Mouse (Mus musculus): ENCODE data around the gene Veph1. TPM values are rescaled to one million over a fixed set of nuclear protein-coding genes. Genes with fewer than 3 reads are reported as not detected.
"Not testable (repeated sequence)": the region's sequence is repeated elsewhere in the genome, so short reads cannot be mapped to it uniquely, and the experiment has no call there.

Gene Veph1
- polyA plus RNA-seq, 1 experiment from 2014 or later, result 0.75 TPM

- 83% methylated on average over 9 of the region's 9 CpGs for WGBS
These were observed 1.4 kb downstream of the Veph1 start for GRCm38 (mm10) chr3:66295236-66295635.

GRCm38 (mm10) chr3:66294729-66295128 lies 1.9 kb downstream of the Veph1 start:
- no peak for ATAC-seq (ENCODE audit: insufficient number of reproducible peaks, low FRiP score)
- Histone ChIP-seq H3K4me3 (no peak overlapping the region), H3K4me2 (no peak overlapping the region), H3K9me3 (replicated peaks) (0 out of 2 replicates have a peak, but pooled peaks cover 4% of the 10 kb centered on the region), H3K4me1 (replicated peaks) (peaks cover 10% of the 10 kb centered on the region; the same call in 1 of the 2 replicates), H3K9ac (no peak overlapping the region), H3K36me3 (no peaks in the 10 kb centered on the region), H3K27ac (ENCODE audit: poor library complexity, severe bottlenecking) (no peak overlapping the region), H3K27me3 (replicated peaks) (no peaks in the 10 kb centered on the region)
- 93% methylated on average over 3 of the region's 3 CpGs for WGBS

More at GRCm38 (mm10) chr3:66295236-66295635, 1.4 kb downstream of the Veph1 start:
- no peaks in the 10 kb centered on the region for H3K27me3 ChIP-seq (replicated peaks)
- no peaks in the 10 kb centered on the region for H3K36me3 ChIP-seq
- ATAC-seq (ENCODE audit: insufficient number of reproducible peaks, low FRiP score), result no peak
- no peak overlapping the region for H3K27ac ChIP-seq (ENCODE audit: poor library complexity, severe bottlenecking)
- peaks cover 10% of the 10 kb centered on the region; the same call in 1 of the 2 replicates for H3K4me1 ChIP-seq (replicated peaks)
- no peak overlapping the region for H3K4me3 ChIP-seq
- H3K9me3 ChIP-seq (replicated peaks), result 0 out of 2 replicates have a peak, but pooled peaks cover 4% of the 10 kb centered on the region
- no peak overlapping the region for H3K4me2 ChIP-seq
- H3K9ac ChIP-seq, result no peak overlapping the region

DNA sequence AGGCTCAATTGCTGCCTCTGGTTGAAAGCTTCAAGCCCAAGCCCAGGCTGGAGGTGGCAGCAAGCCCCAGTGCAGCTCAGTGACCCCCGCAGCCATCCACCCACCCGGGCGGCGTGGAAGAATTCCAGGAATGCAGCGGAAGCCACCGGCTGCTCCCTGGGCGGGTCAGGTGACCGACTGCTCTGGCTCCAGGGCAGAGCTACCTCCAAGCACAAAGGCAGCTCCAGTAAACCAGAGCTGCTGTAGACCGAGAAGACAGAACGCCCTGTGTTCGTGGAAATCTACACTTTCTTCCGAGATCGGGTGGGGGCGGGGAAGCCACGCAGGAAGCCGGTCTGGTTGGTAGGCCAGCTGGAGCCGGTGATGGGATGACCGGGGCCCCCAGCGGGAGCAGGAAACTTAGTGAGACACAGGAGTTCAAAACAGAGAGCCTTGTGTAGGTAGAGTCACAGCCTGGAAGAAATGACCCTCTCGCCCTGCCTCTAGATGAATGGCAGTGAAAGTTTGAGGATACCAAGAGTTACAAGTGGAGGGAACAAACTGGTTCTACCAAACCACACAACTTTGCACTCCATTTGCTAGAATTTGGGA lies 4.2 kb downstream of the Veph1 start:
- Histone ChIP-seq H3K4me1 (replicated peaks) (peaks cover 10% of the 10 kb centered on the region; the same call in 1 of the 2 replicates), H3K9me3 (replicated peaks) (0 out of 2 replicates have a peak, but pooled peaks cover 4% of the 10 kb centered on the region), H3K27ac (ENCODE audit: poor library complexity, severe bottlenecking) (peak overlapping the region; percentile 69), H3K4me2 (peak overlapping the region; percentile 74), H3K9ac (peak overlapping the region; percentile 69), H3K4me3 (peak overlapping the region; percentile 40), H3K36me3 (no peaks in the 10 kb centered on the region), H3K27me3 (replicated peaks) (no peaks in the 10 kb centered on the region)
- ATAC-seq (ENCODE audit: insufficient number of reproducible peaks, low FRiP score), result peak; percentile 90
- 3% methylated on average over 20 of the region's 20 CpGs for WGBS

GRCm38 (mm10) chr3:66263270-66263669 lies 33.4 kb downstream of the Veph1 start:
- H3K27me3 ChIP-seq (replicated peaks), result no peaks in the 10 kb centered on the region
- H3K27ac ChIP-seq (ENCODE audit: poor library complexity, severe bottlenecking), result no peak overlapping the region
- no peak overlapping the region for H3K4me2 ChIP-seq
- no peaks in the 10 kb centered on the region for H3K9me3 ChIP-seq (replicated peaks)
- no peaks in the 10 kb centered on the region for H3K4me1 ChIP-seq (replicated peaks)
- H3K9ac ChIP-seq, result no peak overlapping the region
- no peak overlapping the region for H3K4me3 ChIP-seq
- 79% methylated on average over 4 of the region's 4 CpGs for WGBS
- H3K36me3 ChIP-seq, result no peaks in the 10 kb centered on the region
- no peak for ATAC-seq (ENCODE audit: insufficient number of reproducible peaks, low FRiP score)

DNA sequence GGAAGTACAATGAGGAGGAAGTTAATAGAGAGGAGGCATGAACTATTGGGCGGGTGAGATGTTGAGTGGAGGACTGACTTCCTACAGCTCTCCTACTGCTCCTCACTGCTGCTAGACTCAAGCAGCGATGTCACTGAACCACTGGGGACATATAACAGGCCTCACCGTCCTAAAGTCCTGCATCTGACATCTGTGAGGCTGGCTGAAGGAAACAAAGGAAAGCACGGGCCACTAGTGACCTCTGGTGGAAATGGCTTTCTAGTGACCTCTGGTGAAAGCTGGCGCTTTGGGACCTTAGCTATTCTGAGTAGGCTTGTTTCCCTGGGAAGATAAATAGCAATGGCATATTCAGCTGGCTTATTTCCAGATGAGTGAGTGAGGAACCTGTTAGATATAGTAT lies 34.3 kb downstream of the Veph1 start:
- ATAC-seq (ENCODE audit: insufficient number of reproducible peaks, low FRiP score), result no peak
- H3K27me3 ChIP-seq (replicated peaks), result no peaks in the 10 kb centered on the region
- no peak overlapping the region for H3K4me2 ChIP-seq
- no peaks in the 10 kb centered on the region for H3K9me3 ChIP-seq (replicated peaks)
- H3K36me3 ChIP-seq, result no peaks in the 10 kb centered on the region
- 27% methylated on average over 5 of the region's 5 CpGs for WGBS
- no peak overlapping the region for H3K27ac ChIP-seq (ENCODE audit: poor library complexity, severe bottlenecking)
- H3K4me1 ChIP-seq (replicated peaks), result no peaks in the 10 kb centered on the region
- H3K4me3 ChIP-seq, result no peak overlapping the region
- no peak overlapping the region for H3K9ac ChIP-seq

DNA sequence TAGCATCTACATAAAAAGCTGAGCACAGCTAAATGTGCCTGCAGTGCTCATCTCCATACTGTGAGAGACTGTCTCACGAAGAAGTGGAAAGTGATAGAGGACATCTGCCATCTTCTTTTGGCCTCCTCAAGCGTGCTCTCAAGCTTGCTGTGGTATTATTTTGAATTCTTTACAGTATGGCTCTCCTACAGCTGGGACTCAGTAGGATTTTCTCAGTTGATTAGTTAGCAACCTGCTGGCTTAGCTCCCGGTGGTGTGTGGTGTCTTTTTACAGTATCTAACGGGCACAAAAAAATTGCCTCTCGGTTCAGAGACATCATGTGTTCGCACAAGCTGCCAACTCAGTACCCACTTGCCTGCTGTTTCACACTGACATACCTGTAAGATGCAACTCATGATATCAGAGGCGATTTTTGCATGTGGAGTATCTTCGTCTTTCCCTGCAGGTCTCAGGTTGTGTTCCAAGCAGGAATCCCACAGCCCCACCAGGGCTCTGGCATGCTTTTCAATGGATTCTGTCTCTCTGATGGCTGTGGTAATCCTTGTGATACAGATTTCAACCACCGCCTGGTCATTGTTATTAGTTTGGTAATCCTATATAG lies 42.0 kb downstream of the Veph1 start:
- Histone ChIP-seq H3K9ac (no peak overlapping the region), H3K27me3 (replicated peaks) (no peaks in the 10 kb centered on the region), H3K36me3 (no peaks in the 10 kb centered on the region), H3K4me1 (replicated peaks) (peaks cover 12% of the 10 kb centered on the region; the same call in 1 of the 2 replicates), H3K9me3 (replicated peaks) (no peaks in the 10 kb centered on the region), H3K4me2 (no peak overlapping the region), H3K27ac (ENCODE audit: poor library complexity, severe bottlenecking) (no peak overlapping the region), H3K4me3 (no peak overlapping the region)
- no peak for ATAC-seq (ENCODE audit: insufficient number of reproducible peaks, low FRiP score)
- WGBS, result 76% methylated on average over 9 of the region's 9 CpGs

DNA sequence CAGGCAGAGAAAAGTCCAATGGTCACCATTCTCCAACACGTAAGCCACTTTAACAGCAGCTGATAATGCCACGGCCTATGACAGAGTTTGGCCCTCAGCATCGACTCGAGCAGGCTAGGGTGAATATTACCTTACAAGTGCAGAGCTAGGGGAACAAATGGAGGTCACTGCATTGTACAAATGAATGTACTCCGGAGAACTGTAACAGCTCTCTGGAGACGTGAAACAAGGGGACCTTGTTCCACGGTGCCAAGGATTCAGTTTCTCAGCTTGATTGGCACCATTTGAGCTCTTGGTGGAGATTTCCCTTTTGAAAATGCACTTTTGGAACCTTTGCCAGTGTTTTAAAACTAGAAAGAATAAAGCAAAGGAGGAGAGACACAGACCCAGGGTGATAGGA lies 44.8 kb downstream of the Veph1 start:
- no peak for ATAC-seq (ENCODE audit: insufficient number of reproducible peaks, low FRiP score)
- H3K9me3 ChIP-seq (replicated peaks), result no peaks in the 10 kb centered on the region
- H3K4me3 ChIP-seq, result no peak overlapping the region
- no peaks in the 10 kb centered on the region for H3K27me3 ChIP-seq (replicated peaks)
- 39% methylated on average over 7 of the region's 7 CpGs for WGBS
- peaks cover 17% of the 10 kb centered on the region for H3K4me1 ChIP-seq (replicated peaks)
- H3K4me2 ChIP-seq, result peak overlapping the region; percentile 23; the same call in 1 of the 2 replicates
- 0 out of 2 replicates have a peak overlapping the region, but pooled peaks have one; percentile 11 for H3K27ac ChIP-seq (ENCODE audit: poor library complexity, severe bottlenecking)
- H3K36me3 ChIP-seq, result no peaks in the 10 kb centered on the region
- no peak overlapping the region for H3K9ac ChIP-seq

GRCm38 (mm10) chr3:66240476-66240875 lies 56.2 kb downstream of the Veph1 start:
- Histone ChIP-seq H3K9ac (no peak overlapping the region), H3K27ac (ENCODE audit: poor library complexity, severe bottlenecking) (no peak overlapping the region), H3K4me2 (no peak overlapping the region), H3K27me3 (replicated peaks) (no peaks in the 10 kb centered on the region), H3K36me3 (no peaks in the 10 kb centered on the region), H3K4me1 (replicated peaks) (no peaks in the 10 kb centered on the region), H3K9me3 (replicated peaks) (no peaks in the 10 kb centered on the region), H3K4me3 (no peak overlapping the region)
- no peak for ATAC-seq (ENCODE audit: insufficient number of reproducible peaks, low FRiP score)

DNA sequence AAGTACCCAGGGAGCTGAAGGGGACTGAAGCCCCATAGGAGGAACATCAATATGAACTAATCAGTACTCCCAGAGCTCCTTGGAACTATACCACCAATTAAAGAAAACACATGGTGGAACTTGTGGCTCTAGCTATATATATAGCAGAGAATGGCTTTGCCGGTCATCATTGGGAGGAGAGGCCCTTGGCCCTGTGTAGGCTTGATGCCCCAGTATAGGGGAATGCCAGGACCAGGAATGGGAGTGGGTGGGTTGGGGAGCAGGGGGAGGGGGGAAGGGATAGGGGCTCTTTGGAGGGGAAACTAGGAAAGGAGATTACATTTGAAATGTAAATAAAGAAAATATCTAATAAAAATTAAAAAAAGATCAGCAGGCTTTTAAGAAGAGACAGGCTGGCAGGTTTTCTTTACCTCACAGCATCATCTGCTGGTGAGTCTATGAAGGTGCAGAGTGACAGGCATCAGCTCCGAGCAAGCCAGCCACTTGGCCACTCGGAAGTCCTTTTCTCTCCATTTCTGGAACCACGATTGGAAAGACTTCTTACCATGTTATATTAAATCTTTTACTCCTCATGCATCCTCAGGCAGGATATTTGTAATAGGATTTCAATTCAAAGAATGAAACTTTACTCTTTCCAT lies 60.3 kb downstream of the Veph1 start:
- not testable (repeated sequence) for H3K4me3 ChIP-seq; H3K36me3 ChIP-seq; ATAC-seq (ENCODE audit: insufficient number of reproducible peaks, low FRiP score); H3K27me3 ChIP-seq (replicated peaks); H3K4me2 ChIP-seq; H3K9me3 ChIP-seq (replicated peaks); H3K4me1 ChIP-seq (replicated peaks); H3K9ac ChIP-seq; H3K27ac ChIP-seq (ENCODE audit: poor library complexity, severe bottlenecking)
- 36% methylated on average over 4 of the region's 4 CpGs for WGBS

- no peak overlapping the region for H3K4me2 ChIP-seq
- peak overlapping the region; percentile 44 for H3K27ac ChIP-seq (ENCODE audit: poor library complexity, severe bottlenecking)
- 58% methylated on average over 15 of the region's 15 CpGs for WGBS
These were observed 71.6 kb downstream of the Veph1 start for GRCm38 (mm10) chr3:66224931-66225537.

DNA sequence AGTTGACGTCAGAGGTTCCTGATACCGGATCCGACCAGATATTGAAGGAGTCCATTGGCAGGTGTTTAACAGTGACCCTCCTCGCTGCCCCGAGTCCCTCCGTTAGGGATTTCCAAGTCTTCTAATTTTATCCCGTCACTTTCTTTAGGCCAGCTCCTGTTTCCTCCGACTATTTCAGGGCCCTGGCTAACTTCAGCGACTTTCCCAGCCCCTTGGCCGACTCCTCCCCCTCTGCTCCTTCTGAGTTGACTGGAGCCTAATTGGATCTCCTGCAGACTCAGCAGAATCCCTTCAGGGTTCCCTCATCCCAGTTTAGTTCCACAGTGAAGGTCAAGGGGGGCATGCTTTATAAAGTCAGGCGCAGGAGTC lies 75.4 kb downstream of the Veph1 start:
- Histone ChIP-seq H3K27me3 (replicated peaks) (no peaks in the 10 kb centered on the region), H3K4me3 (peak overlapping the region; percentile 62), H3K9me3 (replicated peaks) (no peaks in the 10 kb centered on the region), H3K4me2 (peak overlapping the region; percentile 86), H3K9ac (peak overlapping the region; percentile 81), H3K27ac (ENCODE audit: poor library complexity, severe bottlenecking) (peak overlapping the region; percentile 74), H3K4me1 (replicated peaks) (0 out of 2 replicates have a peak, but pooled peaks cover 5% of the 10 kb centered on the region), H3K36me3 (no peaks in the 10 kb centered on the region)
- 2% methylated on average over 11 of the region's 11 CpGs for whole genome bisulfite sequencing
- ATAC-seq (ENCODE audit: insufficient number of reproducible peaks, low FRiP score), result peak; percentile 49

More at GRCm38 (mm10) chr3:66224931-66225537, 71.6 kb downstream of the Veph1 start:
- H3K36me3 ChIP-seq, result no peaks in the 10 kb centered on the region
- no peak overlapping the region for H3K4me3 ChIP-seq
- no peak overlapping the region for H3K9ac ChIP-seq
- ATAC-seq (ENCODE audit: insufficient number of reproducible peaks, low FRiP score), result no peak
- H3K27me3 ChIP-seq (replicated peaks), result no peaks in the 10 kb centered on the region
- H3K4me1 ChIP-seq (replicated peaks), result no peaks in the 10 kb centered on the region
- no peaks in the 10 kb centered on the region for H3K9me3 ChIP-seq (replicated peaks)

Data from heart, embryonic 12.5 days (tissue).